Mouse (Mus musculus): Measurements from ENCODE around the gene Nr1i3. TPM values are rescaled to one million over a fixed set of nuclear protein-coding genes. Genes with fewer than 3 reads are reported as not detected.

Gene Nr1i3
- total RNA-seq, 4 experiments from 2014 or later = 0.14 to 0.55 (median 0.31) TPM

- DNase-seq (ENCODE audit: low spot score in 2 of 2) = no peak
Measured at GRCm38 (mm10) chr1:171251594-171252324, 38.0 kb downstream of the Nr1i3 start.

GRCm38 (mm10) chr1:171252415-171252814, 38.6 kb downstream of the Nr1i3 start:
- no peak for DNase-seq (ENCODE audit: low spot score in 2 of 2)

GRCm38 (mm10) chr1:171256095-171256818, 42.5 kb downstream of the Nr1i3 start:
- DNase-seq (ENCODE audit: low spot score in 2 of 2) = no peak

DNA sequence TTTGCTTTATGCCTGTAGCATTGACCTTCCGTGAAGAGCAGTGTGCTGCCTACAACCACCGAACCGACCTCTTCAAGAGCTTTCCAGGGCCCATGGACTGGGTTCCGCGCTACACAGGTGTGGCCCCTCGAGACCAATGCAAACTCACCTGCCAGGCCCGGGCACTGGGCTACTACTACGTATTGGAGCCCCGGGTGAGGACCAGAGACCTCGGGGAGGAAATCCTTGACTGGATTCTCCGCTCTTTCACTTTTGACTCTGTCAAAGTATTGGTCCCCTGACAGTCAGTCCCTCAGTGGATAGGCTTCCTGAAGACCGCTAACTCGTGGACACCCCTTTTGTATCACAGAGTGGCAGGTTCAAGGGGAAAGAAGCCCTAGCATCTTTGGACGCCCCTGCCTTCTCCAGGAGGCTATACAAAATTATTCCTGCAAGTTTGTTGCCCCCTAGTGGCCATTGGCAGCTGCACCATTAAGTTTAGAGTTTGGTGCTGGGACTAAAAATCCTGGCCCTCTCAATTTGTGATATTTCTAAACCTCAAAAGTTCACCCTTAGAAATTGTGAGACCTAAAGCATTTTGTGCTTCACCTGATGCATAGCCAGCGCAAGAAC, 43.3 kb downstream of the Nr1i3 start:
- DNase-seq (ENCODE audit: low spot score in 2 of 2) = no peak

GRCm38 (mm10) chr1:171257781-171258180, 44.0 kb downstream of the Nr1i3 start:
- DNase-seq (ENCODE audit: low spot score in 2 of 2) = no peak

GRCm38 (mm10) chr1:171258921-171259320, 45.2 kb downstream of the Nr1i3 start:
- no peak for DNase-seq (ENCODE audit: low spot score in 2 of 2)

DNA sequence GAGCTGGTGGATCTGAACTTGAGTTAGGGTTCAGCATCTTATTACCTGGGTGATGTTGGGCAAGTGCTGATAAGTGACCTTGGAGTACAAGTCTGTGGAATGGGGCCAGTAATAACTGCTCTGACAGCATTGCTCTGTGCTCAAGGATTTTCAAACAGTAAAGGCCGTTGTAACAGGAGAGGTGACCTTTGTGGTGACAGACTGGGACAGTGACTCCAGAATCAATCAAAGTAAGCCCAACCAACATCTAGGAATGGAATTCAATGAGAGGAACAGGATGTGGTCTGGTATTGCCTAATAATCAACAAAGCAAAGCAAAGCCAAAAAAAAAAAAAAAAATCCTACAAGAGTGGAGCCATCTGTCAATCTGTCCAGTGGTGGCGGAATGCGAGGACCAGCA, 46.5 kb downstream of the Nr1i3 start:
- no peak for DNase-seq (ENCODE audit: low spot score in 2 of 2)

DNA sequence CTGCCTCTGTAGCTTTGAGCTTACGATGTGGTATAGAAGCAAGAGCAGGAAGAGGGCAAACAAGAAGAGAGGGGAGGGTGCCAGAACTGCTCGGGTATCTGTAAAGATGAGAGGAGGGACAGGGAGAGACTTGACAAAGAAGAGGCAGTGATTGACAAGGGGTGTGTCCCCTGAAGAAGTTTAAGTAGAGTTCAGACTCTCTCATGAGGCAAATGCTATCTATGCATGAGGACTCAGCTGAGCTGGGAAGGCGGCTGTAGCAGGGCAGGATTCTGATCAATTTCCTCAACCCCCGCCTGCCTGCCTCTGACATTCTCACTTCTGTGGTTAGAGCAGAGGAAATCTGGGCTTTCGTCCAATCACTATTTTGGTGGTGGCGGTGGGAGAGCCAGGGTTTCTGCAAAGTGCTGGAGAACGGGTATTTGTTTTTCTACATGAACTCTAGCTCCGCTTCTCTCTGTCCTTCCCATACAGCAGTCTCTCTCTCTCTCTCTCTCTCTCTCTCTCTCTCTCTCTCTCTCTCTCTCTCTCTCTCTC, 48.9 kb downstream of the Nr1i3 start:
- peak; percentile 61 to 89 for DNase-seq (ENCODE audit: low spot score in 2 of 2)

- peak in 1 of 2 experiments; percentile 61 for DNase-seq (ENCODE audit: low spot score in 2 of 2)
Measured at GRCm38 (mm10) chr1:171263185-171263611, 49.4 kb downstream of the Nr1i3 start.

DNA sequence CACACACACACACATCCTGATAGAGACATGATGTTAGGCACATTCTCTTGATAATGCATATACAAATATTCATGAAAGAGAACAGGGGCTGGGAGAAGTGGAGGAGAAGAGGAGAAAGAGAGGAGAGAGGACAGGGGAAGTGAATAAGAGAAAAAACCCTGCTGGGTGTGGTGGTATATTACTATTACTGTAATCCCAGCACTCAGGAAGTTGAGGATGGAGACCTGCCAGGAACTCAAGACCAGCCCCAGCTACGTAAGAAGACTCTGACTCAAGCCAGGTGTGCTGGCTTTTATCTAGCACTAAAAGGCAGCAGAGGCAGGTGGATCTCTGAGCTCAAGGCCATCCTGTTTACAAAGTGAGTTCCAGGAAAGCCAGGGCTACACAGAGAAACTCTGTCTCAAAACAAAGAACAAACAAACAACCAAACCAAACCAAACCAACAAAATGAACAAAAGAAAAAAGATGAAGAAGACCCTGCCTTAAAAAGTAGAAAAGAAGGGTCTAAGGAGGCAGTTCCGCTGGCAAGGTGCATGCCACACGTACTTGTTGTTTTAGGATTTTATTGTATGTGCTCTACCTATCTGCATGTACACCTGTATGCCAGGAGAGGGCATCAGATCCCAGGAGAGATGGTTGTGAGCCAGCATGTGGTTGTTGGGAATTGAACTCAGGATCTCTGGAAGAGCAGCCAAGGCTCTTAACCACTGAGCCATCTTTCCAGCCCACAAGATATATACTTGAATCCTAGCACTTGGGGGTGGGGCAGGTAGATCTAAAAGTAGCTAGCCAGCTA, 50.1 kb downstream of the Nr1i3 start:
- no peak for DNase-seq (ENCODE audit: low spot score in 2 of 2)

DNA sequence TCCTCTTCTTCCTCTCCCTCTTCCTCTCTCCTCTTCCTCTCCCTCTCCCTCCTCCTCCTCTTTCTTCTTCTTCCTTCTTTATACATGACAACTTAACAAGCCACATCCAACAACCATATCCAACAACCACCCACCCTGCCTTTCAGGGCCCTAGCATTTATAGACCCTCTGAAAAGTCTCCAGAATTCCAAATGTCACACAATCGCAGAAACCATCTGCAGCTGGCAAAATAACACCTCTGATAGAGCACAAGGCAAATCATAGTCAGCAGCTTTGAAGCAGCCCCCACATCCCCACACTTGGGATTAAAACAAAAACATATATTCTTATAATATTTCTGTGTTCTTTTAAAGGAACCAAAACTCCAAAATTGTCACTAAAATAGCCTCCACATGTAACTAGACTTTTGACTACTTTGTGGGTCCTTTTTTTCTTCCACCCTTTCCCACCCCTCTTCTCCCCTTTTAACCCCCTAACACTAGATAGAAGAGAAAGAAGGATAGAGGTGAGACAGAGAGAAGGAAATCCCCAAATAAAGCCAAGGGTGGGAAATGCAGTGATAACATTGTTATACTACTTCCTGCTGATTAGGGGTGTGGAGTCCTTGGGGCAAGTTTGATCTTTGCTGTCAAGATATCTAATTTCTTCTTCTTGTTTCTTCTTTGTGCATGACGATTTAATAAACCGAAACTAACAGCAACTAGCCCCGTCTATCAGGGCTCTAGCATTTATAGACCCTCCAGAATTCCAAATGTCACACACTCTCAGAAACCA, 52.4 kb downstream of the Nr1i3 start:
- peak in 1 of 2 experiments; percentile 56 for DNase-seq (ENCODE audit: low spot score in 2 of 2)

- DNase-seq (ENCODE audit: low spot score in 2 of 2) = no peak
Measured at GRCm38 (mm10) chr1:171268341-171268740, 54.6 kb downstream of the Nr1i3 start.

- peak; percentile 91 to 96 for DNase-seq (ENCODE audit: low spot score in 2 of 2)
Measured at GRCm38 (mm10) chr1:171269848-171270572, 56.2 kb downstream of the Nr1i3 start, which contains the start of gene B4galt3. TSS of gene B4galt3 (plus strand) at chr1:171270328.

Other genes starting within 250 kb of the Nr1i3 start
- gene Fcgr2b, start 237.4 kb upstream of the Nr1i3 start, total RNA-seq (2022) = 10 to 100 TPM in 2 of 4 experiments, 1 to 10 TPM in 2; 4.8 to 24.1 (median 10.7) TPM
- under 1 TPM in 3 of 4 experiments, not detected in 1; 0.30 to 0.72 (median 0.43) TPM for gene Fcgr4, start 195.1 kb upstream of the Nr1i3 start, total RNA-seq (2022)
- 10 to 100 TPM; 10.6 to 36.7 (median 22.6) TPM for gene Fcgr3, start 149.0 kb upstream of the Nr1i3 start, total RNA-seq (2022)
- gene Cfap126, start 100.1 kb upstream of the Nr1i3 start, total RNA-seq (2022) = 1 to 10 TPM; 1.0 to 1.8 (median 1.2) TPM
- gene Sdhc, start 63.4 kb upstream of the Nr1i3 start, total RNA-seq (2022) = 100 to 1,000 TPM; 196 to 228 (median 209) TPM
- gene Mpz, start 63.3 kb upstream of the Nr1i3 start, total RNA-seq (2022) = under 1 TPM; 0.30 to 0.53 (median 0.35) TPM
- gene Pcp4l1, start 17.7 kb upstream of the Nr1i3 start, total RNA-seq (2022) = 100 to 1,000 TPM; 165 to 185 (median 176) TPM
- gene Tomm40l, start 8.5 kb downstream of the Nr1i3 start, total RNA-seq (2022) = 10 to 100 TPM; 70.2 to 87.9 (median 76.7) TPM
- 1 to 10 TPM; 1.7 to 2.8 (median 2.6) TPM for gene Apoa2, start 11.1 kb downstream of the Nr1i3 start, total RNA-seq (2022)
- gene Fcer1g, start 20.4 kb downstream of the Nr1i3 start, total RNA-seq (2022) = 10 to 100 TPM in 3 of 4 experiments, 1 to 10 TPM in 1; 9.1 to 63.9 (median 28.2) TPM
- gene Adamts4, start 36.5 kb downstream of the Nr1i3 start, total RNA-seq (2022) = 10 to 100 TPM; 13.0 to 14.1 (median 13.3) TPM
- 100 to 1,000 TPM; 285 to 306 (median 298) TPM for gene Ndufs2, start 37.4 kb downstream of the Nr1i3 start, total RNA-seq (2022)
- 10 to 100 TPM; 60.7 to 69.2 (median 63.4) TPM for gene B4galt3, start 56.4 kb downstream of the Nr1i3 start, total RNA-seq (2022)
- gene Ppox, start 67.2 kb downstream of the Nr1i3 start, total RNA-seq (2022) = 10 to 100 TPM; 29.1 to 35.0 (median 30.4) TPM
- gene Usp21, start 74.0 kb downstream of the Nr1i3 start, total RNA-seq (2022) = 10 to 100 TPM; 46.5 to 56.3 (median 50.5) TPM
- 100 to 1,000 TPM; 103 to 116 (median 110) TPM for gene Ufc1, start 81.1 kb downstream of the Nr1i3 start, total RNA-seq (2022)
- 10 to 100 TPM; 35.0 to 39.7 (median 37.4) TPM for gene Dedd, start 115.2 kb downstream of the Nr1i3 start, total RNA-seq (2022)
- gene Nit1, start 131.7 kb downstream of the Nr1i3 start, total RNA-seq (2022) = 10 to 100 TPM; 35.8 to 48.8 (median 43.5) TPM
- gene Pfdn2, start 131.7 kb downstream of the Nr1i3 start, total RNA-seq (2022) = 100 to 1,000 TPM; 107 to 204 (median 164) TPM
- gene Klhdc9, start 146.8 kb downstream of the Nr1i3 start, total RNA-seq (2022) = 10 to 100 TPM in 3 of 4 experiments, 1 to 10 TPM in 1; 10.0 to 12.8 (median 12.4) TPM
- 1 to 10 TPM; 4.3 to 4.9 (median 4.6) TPM for gene Nectin4, start 156.1 kb downstream of the Nr1i3 start, total RNA-seq (2022)
- gene Arhgap30, start 175.0 kb downstream of the Nr1i3 start, total RNA-seq (2022) = 1 to 10 TPM; 2.1 to 5.5 (median 3.0) TPM
- gene Usf1, start 197.3 kb downstream of the Nr1i3 start, total RNA-seq (2022) = 100 to 1,000 TPM in 1 of 4 experiments, 10 to 100 TPM in 3; 89.5 to 102 (median 96.9) TPM
- 1 to 10 TPM; 1.5 to 3.2 (median 2.4) TPM for gene Tstd1, start 204.9 kb downstream of the Nr1i3 start, total RNA-seq (2022)
- gene F11r, start 223.6 kb downstream of the Nr1i3 start, total RNA-seq (2022) = 10 to 100 TPM in 2 of 4 experiments, 1 to 10 TPM in 2; 7.7 to 10.3 (median 9.1) TPM